Mouse (Mus musculus) MEL (cell line): ENCODE measurements around the gene Klhdc4. TPM values are rescaled to one million over a fixed set of nuclear protein-coding genes. Genes with fewer than 3 reads are reported as not detected.

Experiments
- DNase-seq: peaks from one replicate; pipeline ENCODE4 v3.0.0; 2011; ENCODE audit warnings: low read depth, low spot score
- H3K27ac ChIP-seq: 2 replicates; pipeline ENCODE4 v1.5.1; 2012; ENCODE audit warnings: low read depth, mild to moderate bottlenecking, control low read depth, low read length, moderate library complexity; ENCODE audit not compliant: control insufficient read depth
- H3K27me3 ChIP-seq, 2 experiments: fragments of 150-350 bp in 1 of 2; sonication (generic) in 1 of 2; 2 replicates each; pipeline ENCODE4 v1.6.1; 2012; ENCODE audit warnings: low read length in 2 of 2, mild to moderate bottlenecking in 2 of 2, improper control_type of control experiment in 1 of 2, moderate library complexity in 1 of 2; ENCODE audit not compliant: insufficient read depth in 2 of 2, control insufficient read depth in 1 of 2
- H3K36me3 ChIP-seq, 2 experiments: 2 replicates each; pipeline ENCODE4 v1.6.1; 2012 to 2014; ENCODE audit warnings: low read length in 2 of 2, improper control_type of control experiment in 1 of 2, inconsistent platforms in 1 of 2, mild to moderate bottlenecking in 1 of 2; ENCODE audit not compliant: insufficient read depth in 2 of 2, control insufficient read depth in 1 of 2
- H3K4me1 ChIP-seq, 2 experiments: fragments of 150-350 bp in 1 of 2; sonication (generic) in 1 of 2; 2 replicates each; pipeline ENCODE4 v1.6.1; 2012; ENCODE audit warnings: low read length in 2 of 2, improper control_type of control experiment in 1 of 2, mild to moderate bottlenecking in 1 of 2; ENCODE audit not compliant: insufficient read depth in 2 of 2, control insufficient read depth in 1 of 2
- H3K4me3 ChIP-seq, 2 experiments: fragments of 150-350 bp in 1 of 2; sonication (generic) in 1 of 2; 2 replicates each; pipeline ENCODE4 v1.5.1; 2012; ENCODE audit warnings: low read depth in 2 of 2, low read length in 2 of 2, mild to moderate bottlenecking in 2 of 2, moderate library complexity in 2 of 2, control low read depth in 1 of 2, improper control_type of control experiment in 1 of 2; ENCODE audit not compliant: control insufficient read depth in 1 of 2, insufficient read depth in 1 of 2
- H3K79me2 ChIP-seq: 2 replicates; pipeline ENCODE4 v1.6.1; 2012; ENCODE audit warnings: mild to moderate bottlenecking, low read length, moderate library complexity; ENCODE audit not compliant: control insufficient read depth, poor library complexity, insufficient read depth
- H3K9ac ChIP-seq: 2 replicates; pipeline ENCODE4 v1.6.1; 2012; ENCODE audit warnings: low read depth, mild to moderate bottlenecking, control low read depth, low read length, moderate library complexity; ENCODE audit not compliant: control insufficient read depth, poor library complexity, severe bottlenecking
- H3K9me3 ChIP-seq: fragments of 150-350 bp; sonication (generic); replicated peaks from 2 replicates; pipeline ENCODE4 v1.6.1; 2012; ENCODE audit warnings: mild to moderate bottlenecking, low read length, improper control_type of control experiment, moderate library complexity; ENCODE audit not compliant: insufficient read depth
- CHD1 ChIP-seq: IDR thresholded peaks from 2 replicates; pipeline ENCODE4 v1.6.1; 2012; ENCODE audit warnings: low read depth, mild to moderate bottlenecking, inconsistent platforms, low read length, improper control_type of control experiment
- CHD2 ChIP-seq: IDR thresholded peaks from 2 replicates; pipeline ENCODE4 v1.6.1; 2011; ENCODE audit warnings: low read length, improper control_type of control experiment
- E2F4 ChIP-seq: IDR thresholded peaks from 2 replicates; pipeline ENCODE4 v1.6.1; 2011; ENCODE audit warnings: low read depth, low read length, improper control_type of control experiment, borderline replicate concordance
- ELF1 ChIP-seq: IDR thresholded peaks from 2 replicates; pipeline ENCODE4 v1.6.1; 2014; ENCODE audit warnings: low read depth, mild to moderate bottlenecking, inconsistent platforms, low read length, improper control_type of control experiment, moderate library complexity
- EP300 ChIP-seq, 2 experiments: IDR thresholded peaks; 2 replicates each; pipeline ENCODE4 v1.6.1; 2011; ENCODE audit warnings: improper control_type of control experiment in 2 of 2, low read length in 2 of 2, low read depth in 1 of 2, mild to moderate bottlenecking in 1 of 2
- ETS1 ChIP-seq: IDR thresholded peaks from 2 replicates; pipeline ENCODE4 v1.6.1; 2012; ENCODE audit warnings: low read depth, mild to moderate bottlenecking, inconsistent platforms, low read length, improper control_type of control experiment, moderate library complexity
- GATA1 ChIP-seq: IDR thresholded peaks from 2 replicates; pipeline ENCODE4 v1.6.1; 2011; ENCODE audit warnings: low read depth, low read length, improper control_type of control experiment
- JUND ChIP-seq: IDR thresholded peaks from 2 replicates; pipeline ENCODE4 v1.6.1; 2011; ENCODE audit warnings: low read depth, mild to moderate bottlenecking, improper control_type of control experiment, low read length
- KAT2A ChIP-seq: conservative IDR thresholded peaks from 2 replicates; pipeline ENCODE4 v1.6.1; 2012; ENCODE audit warnings: low read depth, low read length, improper control_type of control experiment, inconsistent platforms
- MAFK ChIP-seq: IDR thresholded peaks from 2 replicates; pipeline ENCODE4 v1.6.1; 2011; ENCODE audit warnings: low read depth, mild to moderate bottlenecking, low read length, improper control_type of control experiment, borderline replicate concordance
- MAZ ChIP-seq: IDR thresholded peaks from 2 replicates; pipeline ENCODE4 v1.6.1; 2012; ENCODE audit warnings: low read depth, mild to moderate bottlenecking, inconsistent platforms, low read length, improper control_type of control experiment
- MXI1 ChIP-seq: IDR thresholded peaks from 2 replicates; pipeline ENCODE4 v1.6.1; 2011; ENCODE audit warnings: mild to moderate bottlenecking, low read depth, low read length, improper control_type of control experiment
- MYC ChIP-seq: IDR thresholded peaks from 2 replicates; pipeline ENCODE4 v1.6.1; 2011; ENCODE audit warnings: low read depth, mild to moderate bottlenecking, low read length, improper control_type of control experiment, moderate library complexity
- NELFE ChIP-seq: IDR thresholded peaks from 2 replicates; pipeline ENCODE4 v1.6.1; 2011; ENCODE audit warnings: low read depth, low read length, improper control_type of control experiment
- POLR2A ChIP-seq, 2 experiments: IDR thresholded peaks; 2 replicates each; pipeline ENCODE4 v1.6.1; 2011 to 2012; ENCODE audit warnings: low read length in 2 of 2, mild to moderate bottlenecking in 2 of 2, control low read depth in 1 of 2, improper control_type of control experiment in 1 of 2, low read depth in 1 of 2, moderate library complexity in 1 of 2; ENCODE audit not compliant: control insufficient read depth in 1 of 2, insufficient read depth in 1 of 2, poor library complexity in 1 of 2
- POLR2AphosphoS2 ChIP-seq: IDR thresholded peaks from 2 replicates; pipeline ENCODE4 v1.6.1; 2011; ENCODE audit warnings: low read length, improper control_type of control experiment
- RCOR1 ChIP-seq: IDR thresholded peaks from 2 replicates; pipeline ENCODE4 v1.6.1; 2012; ENCODE audit warnings: low read depth, mild to moderate bottlenecking, inconsistent platforms, low read length, improper control_type of control experiment
- SIN3A ChIP-seq: IDR thresholded peaks from 2 replicates; pipeline ENCODE4 v1.6.1; 2012; ENCODE audit warnings: low read length, improper control_type of control experiment, inconsistent platforms
- TAL1 ChIP-seq: IDR thresholded peaks from 2 replicates; pipeline ENCODE4 v1.6.1; 2012; ENCODE audit warnings: mild to moderate bottlenecking, inconsistent platforms, low read length, moderate library complexity, mixed read lengths
- TBP ChIP-seq: IDR thresholded peaks from 2 replicates; pipeline ENCODE4 v1.8.0; 2011; ENCODE audit warnings: low read depth, low read length, improper control_type of control experiment
- UBTF ChIP-seq: IDR thresholded peaks from 2 replicates; pipeline ENCODE4 v1.6.1; 2012; ENCODE audit warnings: low read depth, mild to moderate bottlenecking, inconsistent platforms, low read length, improper control_type of control experiment, moderate library complexity, borderline replicate concordance; ENCODE audit not compliant: insufficient read depth
- USF1 ChIP-seq: IDR thresholded peaks from 2 replicates; pipeline ENCODE4 v1.6.1; 2014; ENCODE audit warnings: low read depth, mild to moderate bottlenecking, inconsistent platforms, low read length, improper control_type of control experiment, moderate library complexity
- USF2 ChIP-seq, 2 experiments: IDR thresholded peaks; 2 replicates each; pipeline ENCODE4 v1.6.1; 2011 to 2012; ENCODE audit warnings: improper control_type of control experiment in 2 of 2, low read length in 2 of 2, borderline replicate concordance in 1 of 2, inconsistent platforms in 1 of 2, low read depth in 1 of 2, mild to moderate bottlenecking in 1 of 2; ENCODE audit not compliant: insufficient read depth in 1 of 2
- ZKSCAN1 ChIP-seq: IDR thresholded peaks from 2 replicates; pipeline ENCODE4 v1.6.1; 2012; ENCODE audit warnings: low read depth, mild to moderate bottlenecking, inconsistent platforms, low read length, improper control_type of control experiment, moderate library complexity
- ZNF384 ChIP-seq: IDR thresholded peaks from 2 replicates; pipeline ENCODE4 v1.6.1; 2012; ENCODE audit warnings: low read depth, mild to moderate bottlenecking, inconsistent platforms, low read length, improper control_type of control experiment
- polyA plus RNA-seq, 2 experiments: library from polyadenylated mRNA; stranded (reverse) in 1 of 2; unstranded in 1 of 2; fragments of >175 nt in 1 of 2; fragments of >200 nt in 1 of 2; gene quantifications; 2 replicates each; pipeline versions ENCODE4 v1.2.1 to v1.2.4; 2012; ENCODE audit warnings: low replicate concordance in 2 of 2, low read depth in 1 of 2; ENCODE audit not compliant: insufficient read length in 2 of 2, insufficient read depth in 1 of 2, missing spikeins in 1 of 2
- total RNA-seq: library from RNA; depleted of rRNA; stranded (reverse); fragments of 300-350 nt; gene quantifications from 2 replicates; pipeline ENCODE4 v1.2.3, GENCODE M21; 2012

Klhdc4 gene
- total and polyA plus RNA-seq, 3 experiments, result 49.8 to 65.2 TPM; not detected in 1

DNA sequence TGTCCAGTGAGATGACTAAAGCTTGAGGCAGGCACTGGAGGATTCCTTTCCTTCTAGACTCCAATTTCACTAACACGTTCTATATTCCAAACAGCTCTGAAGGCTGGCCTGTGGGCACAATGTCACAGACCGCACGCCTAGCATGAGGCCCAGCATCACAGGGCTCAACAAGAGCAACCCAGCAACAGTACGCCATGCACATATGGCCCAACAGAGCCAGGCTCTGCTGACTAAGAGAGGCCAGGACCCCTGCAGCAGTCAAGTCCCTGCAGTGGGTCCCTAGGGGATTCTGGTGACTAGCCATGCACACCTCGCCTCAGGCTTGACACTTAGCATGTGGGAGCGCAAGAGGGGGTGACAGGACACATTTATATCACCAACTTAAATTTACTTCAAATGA lies 8.5 kb downstream of the Klhdc4 start:
- Histone ChIP-seq H3K79me2 (peaks cover 6% of the 10 kb centered on the region; the same call in 1 of the 2 replicates), H3K4me1 (no peaks in the 10 kb centered on the region), H3K9ac (no peak overlapping the region), H3K36me3 (no peaks in the 10 kb centered on the region; a peak in 1 of 4 replicates), H3K27ac (no peak overlapping the region), H3K27me3 (no peaks in the 10 kb centered on the region), H3K9me3 (no peaks in the 10 kb centered on the region), H3K4me3 (no peak overlapping the region)
- DNase-seq, result no peak
- TF ChIP-seq USF1 (no peak), ZKSCAN1 (no peak), MAFK (no peak), TBP (no peak), ELF1 (no peak), USF2 (IDR thresholded peaks at IDR 0.05; ENCODE audit: borderline replicate concordance in 1 of 2, insufficient read depth in 1 of 2, low read depth in 1 of 2, low read length in 2 of 2) (no peak), POLR2AphosphoS2 (no peak), CHD2 (no peak), SIN3A (no peak), TAL1 (no peak), CHD1 (no peak), MAZ (no peak), MYC (no peak), POLR2A (IDR thresholded peaks at IDR 0.05; ENCODE audit: control insufficient read depth in 1 of 2, insufficient read depth in 1 of 2, low read depth in 1 of 2, low read length in 2 of 2, poor library complexity in 1 of 2) (no peak), KAT2A (no peak), RCOR1 (no peak), EP300 (IDR thresholded peaks at IDR 0.05; ENCODE audit: low read depth in 1 of 2, low read length in 2 of 2) (no peak), JUND (no peak)

DNA sequence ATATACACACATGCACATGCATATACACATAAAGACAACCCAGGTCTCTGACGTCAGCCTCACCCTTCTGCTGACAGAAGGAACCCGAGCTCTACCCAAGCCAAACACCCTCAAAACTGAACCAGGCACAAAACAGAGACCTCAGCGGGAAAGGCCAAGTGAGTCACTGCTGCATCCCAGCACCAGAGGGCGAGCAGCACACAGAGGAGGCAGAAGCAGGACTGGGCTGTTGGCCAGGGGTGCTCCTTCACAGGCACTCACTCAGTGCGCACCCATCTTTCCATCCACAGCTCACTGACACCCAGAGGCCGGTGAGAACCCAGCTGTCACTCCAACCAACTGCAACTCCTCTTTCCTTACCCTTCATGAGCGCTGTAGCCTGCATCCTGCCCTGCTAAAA lies 11.1 kb downstream of the Klhdc4 start:
- Histone ChIP-seq H3K9me3 (no peaks in the 10 kb centered on the region), H3K4me1 (no peaks in the 10 kb centered on the region), H3K27ac (no peak overlapping the region), H3K27me3 (no peaks in the 10 kb centered on the region), H3K9ac (no peak overlapping the region), H3K36me3 (no peaks in the 10 kb centered on the region; a peak in 2 of 4 replicates), H3K4me3 (no peak overlapping the region), H3K79me2 (peaks cover 5% of the 10 kb centered on the region; the same call in 1 of the 2 replicates)
- no peak for DNase-seq
- TF ChIP-seq ZNF384 (no peak), ETS1 (no peak), MYC (no peak), MXI1 (no peak), NELFE (no peak), UBTF (no peak), KAT2A (no peak), ELF1 (no peak), GATA1 (no peak), USF1 (no peak), E2F4 (no peak)
